Mouse (Mus musculus) hindbrain, embryonic 16.5 days (tissue): ENCODE data around the gene Dpm3. TPM values are rescaled to one million over a fixed set of nuclear protein-coding genes. Genes with fewer than 3 reads are reported as not detected.

Experiments used
- ATAC-seq: fragments of 200-750 bp; cut with Nextera tagmentation; 2 replicates; pipeline ENCODE4 v1.8.0; 2017; ENCODE audit warnings: moderate TSS enrichment, moderate library complexity
- H3K27ac ChIP-seq: fragments of 300-500 bp; sonication (generic); 2 replicates; pipeline ENCODE4 v1.5.1; 2014; ENCODE audit warnings: low read depth, mild to moderate bottlenecking, control low read depth, low read length, moderate library complexity
- H3K27me3 ChIP-seq: fragments of 300-500 bp; sonication (generic); replicated peaks from 2 replicates; pipeline ENCODE4 v1.6.1; 2014; ENCODE audit warnings: low read length; ENCODE audit not compliant: control insufficient read depth, insufficient read depth
- H3K36me3 ChIP-seq: fragments of 300-500 bp; sonication (generic); 2 replicates; pipeline ENCODE4 v1.6.1; 2014; ENCODE audit warnings: mild to moderate bottlenecking, low read length, moderate library complexity, mixed read lengths; ENCODE audit not compliant: control insufficient read depth, insufficient read depth
- H3K4me1 ChIP-seq: fragments of 300-500 bp; sonication (generic); 2 replicates; pipeline ENCODE4 v1.6.1; 2014; ENCODE audit warnings: low read depth, low read length; ENCODE audit not compliant: control insufficient read depth, insufficient read depth
- H3K4me2 ChIP-seq: fragments of 300-500 bp; sonication (generic); 2 replicates; pipeline ENCODE4 v1.6.1; 2014; ENCODE audit warnings: mild to moderate bottlenecking, low read length, control low read depth, moderate library complexity
- H3K4me3 ChIP-seq: fragments of 300-500 bp; sonication (generic); 2 replicates; pipeline ENCODE4 v1.5.1; 2014; ENCODE audit warnings: mild to moderate bottlenecking, low read length, control low read depth, moderate library complexity
- H3K9ac ChIP-seq: fragments of 300-500 bp; sonication (generic); 2 replicates; pipeline ENCODE4 v1.6.1; 2014; ENCODE audit warnings: low read depth, mild to moderate bottlenecking, control low read depth, low read length, moderate library complexity
- H3K9me3 ChIP-seq: fragments of 300-500 bp; sonication (generic); 2 replicates; pipeline ENCODE4 v1.6.1; 2014; ENCODE audit warnings: mild to moderate bottlenecking, low read length, moderate library complexity; ENCODE audit not compliant: control insufficient read depth
- WGBS: fragments of 180-500 bp; shearing (Covaris S2); extraction: QIAGEN DNeasy Blood & Tissue Kit; methylation state at CpG from one replicate; pipeline ENCODE4 v1.1.7; 2014; 5-methylcytosine and 5-hydroxymethylcytosine counted together
- polyA plus RNA-seq: library from polyadenylated mRNA; unstranded; fragments of >200 nt; fragmentation: Nextera tagmentation; extraction: Ambion mirVana; gene quantifications from 2 replicates; pipeline ENCODE4 v1.2.1, GENCODE M21; 2015

Dpm3 gene
- polyA plus RNA-seq, 1 experiment from 2014 or later: 79.8 TPM

- Histone ChIP-seq H3K4me1 (no peaks in the 10 kb centered on the region), H3K4me3 (no peak overlapping the region), H3K9ac (no peak overlapping the region), H3K4me2 (no peak overlapping the region), H3K27me3 (no peaks in the 10 kb centered on the region), H3K9me3 (no peaks in the 10 kb centered on the region), H3K36me3 (no peaks in the 10 kb centered on the region), H3K27ac (no peak overlapping the region)
- 93% methylated on average over 11 of the region's 11 CpGs for WGBS
- no peak for ATAC-seq
These were observed 34.2 kb downstream of the Dpm3 start for GRCm38 (mm10) chr3:89293247-89293918.

- no peak overlapping the region for H3K4me3 ChIP-seq
- H3K9ac ChIP-seq: no peak overlapping the region
- H3K27me3 ChIP-seq: no peaks in the 10 kb centered on the region; the same call in 1 of the 2 replicates
- no peaks in the 10 kb centered on the region for H3K36me3 ChIP-seq
- no peaks in the 10 kb centered on the region for H3K4me1 ChIP-seq
- no peak overlapping the region for H3K4me2 ChIP-seq
- ATAC-seq: no peak
- no peak overlapping the region for H3K27ac ChIP-seq
- no peaks in the 10 kb centered on the region for H3K9me3 ChIP-seq
- whole genome bisulfite sequencing: 82% methylated on average over 5 of the region's 5 CpGs
These were observed 35.0 kb downstream of the Dpm3 start for GRCm38 (mm10) chr3:89294195-89294594.

GRCm38 (mm10) chr3:89295685-89296230 lies 36.6 kb downstream of the Dpm3 start:
- Histone ChIP-seq H3K4me3 (no peak overlapping the region), H3K27me3 (no peaks in the 10 kb centered on the region; the same call in 1 of the 2 replicates), H3K27ac (no peak overlapping the region), H3K9ac (no peak overlapping the region), H3K4me2 (no peak overlapping the region), H3K4me1 (0 out of 2 replicates have a peak, but pooled peaks cover 2% of the 10 kb centered on the region), H3K9me3 (no peaks in the 10 kb centered on the region), H3K36me3 (no peaks in the 10 kb centered on the region)
- ATAC-seq: no peak
- 75% methylated on average over 8 of the region's 8 CpGs for WGBS

GRCm38 (mm10) chr3:89296761-89297396 lies 37.7 kb downstream of the Dpm3 start:
- Histone ChIP-seq H3K36me3 (no peaks in the 10 kb centered on the region), H3K9ac (no peak overlapping the region), H3K9me3 (no peaks in the 10 kb centered on the region), H3K4me1 (0 out of 2 replicates have a peak, but pooled peaks cover 2% of the 10 kb centered on the region), H3K4me3 (no peak overlapping the region), H3K4me2 (no peak overlapping the region), H3K27me3 (no peaks in the 10 kb centered on the region; the same call in 1 of the 2 replicates), H3K27ac (no peak overlapping the region)
- no peak for ATAC-seq
- WGBS: 81% methylated on average over 11 of the region's 11 CpGs

GRCm38 (mm10) chr3:89298908-89299307 lies 39.8 kb downstream of the Dpm3 start:
- H3K4me2 ChIP-seq: no peak overlapping the region
- WGBS: 84% methylated on average over 6 of the region's 6 CpGs
- no peaks in the 10 kb centered on the region; the same call in 1 of the 2 replicates for H3K27me3 ChIP-seq
- ATAC-seq: no peak
- H3K36me3 ChIP-seq: no peaks in the 10 kb centered on the region
- 0 out of 2 replicates have a peak, but pooled peaks cover 2% of the 10 kb centered on the region for H3K4me1 ChIP-seq
- H3K27ac ChIP-seq: no peak overlapping the region
- no peaks in the 10 kb centered on the region for H3K9me3 ChIP-seq
- H3K9ac ChIP-seq: no peak overlapping the region
- H3K4me3 ChIP-seq: no peak overlapping the region

GRCm38 (mm10) chr3:89299499-89299898 lies 40.3 kb downstream of the Dpm3 start:
- H3K27ac ChIP-seq: no peak overlapping the region
- H3K4me3 ChIP-seq: peak overlapping the region; percentile 11; the same call in 1 of the 2 replicates
- 0 out of 2 replicates have a peak, but pooled peaks cover 2% of the 10 kb centered on the region for H3K4me1 ChIP-seq
- WGBS: 2% methylated on average over 14 of the region's 14 CpGs
- peak overlapping the region; percentile 33; the same call in 1 of the 2 replicates for H3K9ac ChIP-seq
- peak overlapping the region; percentile 53 for H3K4me2 ChIP-seq
- no peaks in the 10 kb centered on the region; the same call in 1 of the 2 replicates for H3K27me3 ChIP-seq
- no peaks in the 10 kb centered on the region for H3K36me3 ChIP-seq
- ATAC-seq: peak; percentile 37; the same call in 1 of the 2 replicates
- H3K9me3 ChIP-seq: no peaks in the 10 kb centered on the region

GRCm38 (mm10) chr3:89300071-89300470 lies 40.9 kb downstream of the Dpm3 start:
- Histone ChIP-seq H3K9ac (no peak overlapping the region), H3K4me3 (no peak overlapping the region)
- ATAC-seq: no peak

GRCm38 (mm10) chr3:89300514-89300913 lies 41.4 kb downstream of the Dpm3 start:
- Histone ChIP-seq H3K27me3 (no peaks in the 10 kb centered on the region; the same call in 1 of the 2 replicates), H3K9ac (no peak overlapping the region), H3K27ac (no peak overlapping the region), H3K4me2 (no peak overlapping the region), H3K4me1 (0 out of 2 replicates have a peak, but pooled peaks cover 2% of the 10 kb centered on the region), H3K9me3 (no peaks in the 10 kb centered on the region), H3K4me3 (no peak overlapping the region), H3K36me3 (no peaks in the 10 kb centered on the region)
- 61% methylated on average over 2 of the region's 2 CpGs for WGBS
- no peak for ATAC-seq

More at GRCm38 (mm10) chr3:89300071-89300470, 40.9 kb downstream of the Dpm3 start:
- no peaks in the 10 kb centered on the region for H3K9me3 ChIP-seq
- 65% methylated on average over 1 of the region's 1 CpGs for WGBS
- H3K4me1 ChIP-seq: 0 out of 2 replicates have a peak, but pooled peaks cover 2% of the 10 kb centered on the region
- H3K27ac ChIP-seq: no peak overlapping the region
- H3K36me3 ChIP-seq: no peaks in the 10 kb centered on the region
- peak overlapping the region; percentile 53 for H3K4me2 ChIP-seq
- H3K27me3 ChIP-seq: no peaks in the 10 kb centered on the region; the same call in 1 of the 2 replicates

GRCm38 (mm10) chr3:89304440-89304839 lies 45.3 kb downstream of the Dpm3 start:
- 65% methylated on average over 6 of the region's 6 CpGs for WGBS
- no peaks in the 10 kb centered on the region for H3K27me3 ChIP-seq

More at GRCm38 (mm10) chr3:89304440-89304839, 45.3 kb downstream of the Dpm3 start:
- Histone ChIP-seq H3K27ac (no peak overlapping the region), H3K36me3 (no peaks in the 10 kb centered on the region), H3K9me3 (no peaks in the 10 kb centered on the region), H3K4me2 (no peak overlapping the region), H3K4me3 (no peak overlapping the region), H3K9ac (no peak overlapping the region), H3K4me1 (0 out of 2 replicates have a peak, but pooled peaks cover 2% of the 10 kb centered on the region)
- ATAC-seq: no peak
